Mouse (Mus musculus) kidney, adult 18-20 months (tissue): ENCODE data around the gene Abr.

Source experiments
- DNase-seq: peaks from one replicate; pipeline ENCODE4 v3.0.0; 2021

The Abr gene

DNA sequence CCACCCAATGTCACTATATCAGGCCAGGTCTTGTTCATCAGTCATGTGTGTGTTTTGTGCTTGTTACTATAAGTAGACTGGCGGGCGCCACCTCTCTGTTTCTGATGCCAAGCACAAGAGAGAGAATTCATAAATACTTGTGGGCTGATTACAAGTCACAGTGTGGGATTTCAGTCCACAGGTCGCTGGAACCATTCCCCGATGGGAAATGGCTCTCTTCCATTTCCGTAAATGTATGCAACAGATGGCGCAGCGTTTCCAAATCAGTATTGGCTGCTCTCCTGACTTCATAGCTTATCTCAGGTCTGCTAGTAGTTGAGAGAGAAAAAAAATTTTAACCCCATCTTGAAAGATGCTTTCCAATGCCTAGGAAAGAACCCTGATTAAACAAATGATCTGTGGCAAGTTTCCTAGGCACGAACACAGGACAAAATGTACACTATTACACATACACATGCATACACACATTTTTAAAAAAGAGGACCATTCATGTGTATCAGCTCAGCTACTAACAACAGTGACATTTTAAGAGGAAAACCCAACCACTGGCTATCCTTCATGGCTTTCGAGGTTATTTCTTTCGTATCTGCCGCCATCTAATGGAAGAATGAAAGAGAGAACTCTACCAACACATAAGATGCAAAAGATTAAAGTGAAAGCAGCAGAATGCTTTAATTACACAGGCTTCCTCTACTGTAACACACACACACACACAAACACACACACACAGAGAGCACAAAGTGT, 222.4 kb downstream of the Abr start:
- DNase-seq = peak; percentile 43

DNA sequence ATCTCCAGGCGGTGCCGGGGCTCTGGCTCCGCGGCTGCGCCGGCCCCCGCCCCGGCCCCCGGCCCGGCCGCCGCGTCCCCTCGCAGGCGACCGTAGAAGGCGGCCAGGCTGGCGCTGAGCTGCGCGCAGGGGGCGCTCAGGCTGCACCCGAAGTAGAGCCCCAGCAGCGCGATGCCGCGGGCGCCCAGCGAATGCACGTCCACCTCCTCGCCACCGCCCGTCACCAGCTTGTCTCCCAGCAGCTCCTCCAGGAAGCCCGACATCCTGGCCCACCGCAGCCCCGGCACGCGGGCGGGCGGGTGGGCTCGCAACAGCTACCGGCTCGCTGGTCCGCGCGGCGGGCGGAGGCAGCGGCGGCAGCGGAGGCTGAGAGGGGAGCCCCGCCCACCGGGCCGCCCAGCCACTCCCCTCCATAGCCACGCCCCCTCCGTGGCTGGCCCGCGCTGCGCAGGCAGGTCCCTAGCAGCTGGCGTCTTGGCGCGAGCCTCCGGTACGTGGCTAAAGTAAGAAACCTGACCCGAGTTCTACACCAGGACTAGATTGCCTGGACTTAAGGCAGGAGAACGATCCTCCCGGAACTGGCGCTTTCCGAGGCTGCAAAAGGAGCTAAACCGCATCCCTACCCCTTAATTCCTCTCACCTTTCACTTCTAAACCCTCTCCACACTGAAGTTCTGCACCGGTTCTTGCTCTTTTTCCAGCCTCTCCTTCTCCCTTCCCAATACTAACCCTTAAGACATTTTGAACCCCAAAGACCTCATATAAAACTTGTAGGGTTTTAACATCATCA, 223.1 kb downstream of the Abr start, which contains the start of gene Nxn:
Gene Nxn, minus strand, starts transcription at position 343 of the 789 bp plus-strand sequence.
- peak; percentile 97 for DNase-seq

DNA sequence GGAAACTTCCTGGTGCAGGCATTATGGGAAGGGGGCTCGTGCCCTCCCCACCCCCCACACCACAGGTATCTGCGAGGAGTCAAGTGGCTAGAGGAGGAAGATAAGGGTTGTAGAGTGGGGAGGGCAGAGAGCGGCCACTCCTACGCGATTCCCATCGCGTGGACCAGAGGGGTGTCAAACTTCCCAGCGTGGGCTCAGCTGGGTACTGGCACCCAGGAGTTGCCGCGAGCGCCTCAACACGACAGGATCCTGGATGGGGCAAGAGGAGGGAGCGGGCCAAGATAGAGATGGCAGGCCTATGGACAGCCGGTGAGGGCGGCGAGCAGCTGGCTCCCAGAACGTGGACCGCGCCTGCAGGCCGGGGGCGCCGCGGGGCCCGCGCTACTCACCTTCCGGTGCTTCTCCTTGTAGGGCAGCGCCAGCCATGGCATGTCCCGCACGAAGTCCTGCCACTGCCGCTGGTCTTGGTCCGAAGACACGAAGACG, 223.8 kb downstream of the Abr start:
- no peak for DNase-seq

DNA sequence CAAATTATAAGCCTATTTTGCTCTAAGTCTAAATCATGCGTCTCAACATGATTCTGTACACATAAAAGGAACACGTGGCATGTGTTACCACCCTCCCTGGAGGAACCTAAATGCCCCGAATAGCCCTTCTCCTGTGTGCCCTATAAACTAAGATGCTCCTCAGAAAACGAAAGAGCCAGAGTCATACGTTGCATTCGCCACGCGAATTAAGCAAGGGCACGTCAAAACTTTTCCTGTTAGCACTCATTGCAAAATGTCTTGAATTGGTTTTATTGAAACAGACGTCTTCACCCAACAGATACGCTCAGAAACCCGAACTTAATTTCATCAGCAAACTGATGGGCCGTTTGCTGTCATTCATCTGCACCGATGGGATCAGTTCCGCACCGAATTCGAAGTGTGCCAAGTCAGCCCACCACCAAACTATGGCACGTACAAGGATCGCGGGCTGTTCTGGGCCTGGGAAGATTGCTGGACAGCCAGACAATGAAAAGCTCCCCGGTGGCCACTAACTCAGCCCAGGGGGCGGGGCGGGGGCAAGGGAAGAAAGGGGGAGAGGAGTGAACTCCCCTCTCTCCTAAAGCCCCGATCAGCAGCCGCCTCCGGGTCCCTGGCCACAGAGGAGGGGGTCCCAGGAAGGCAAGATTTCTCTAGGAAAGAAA, 224.3 kb downstream of the Abr start:
- peak; percentile 38 for DNase-seq

DNA sequence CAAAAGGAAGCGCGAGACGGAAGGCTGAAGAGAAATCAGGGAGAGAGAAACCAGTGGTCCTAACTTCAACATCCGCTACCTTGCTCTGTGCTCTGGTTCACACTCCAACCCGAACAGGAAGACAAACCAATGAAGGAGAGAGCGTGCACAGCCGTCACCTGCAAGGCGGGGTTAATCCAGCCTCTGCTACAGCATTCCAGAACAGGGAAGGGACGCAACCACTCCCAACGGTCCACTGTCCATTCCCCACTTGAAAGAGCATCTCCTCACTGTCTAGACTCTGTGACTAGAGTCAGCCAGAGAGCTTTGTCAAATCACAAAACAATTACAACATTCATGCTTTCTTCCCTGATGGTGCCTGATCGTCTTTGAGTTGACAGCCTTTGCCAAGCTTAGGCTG, 229.1 kb downstream of the Abr start:
- DNase-seq = no peak

DNA sequence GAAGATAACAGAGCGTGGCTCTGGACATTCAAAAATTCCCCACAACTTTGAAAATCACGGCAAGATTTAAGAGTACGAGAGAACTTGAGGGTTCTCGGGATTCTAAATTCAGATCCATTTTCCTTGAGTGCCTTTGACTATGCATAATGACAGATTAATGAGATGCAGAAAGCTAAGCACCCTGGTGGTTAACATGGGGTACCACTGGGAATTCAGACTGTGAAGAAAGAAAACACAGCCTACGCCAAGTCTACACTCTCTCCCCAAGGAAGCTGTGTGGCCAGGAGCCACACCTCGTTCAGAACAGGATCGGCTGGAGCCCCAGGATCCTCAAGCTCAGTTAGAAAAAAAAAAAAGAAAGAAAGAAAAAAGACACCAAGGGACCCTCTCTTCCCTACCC, 229.6 kb downstream of the Abr start:
- DNase-seq = no peak

DNA sequence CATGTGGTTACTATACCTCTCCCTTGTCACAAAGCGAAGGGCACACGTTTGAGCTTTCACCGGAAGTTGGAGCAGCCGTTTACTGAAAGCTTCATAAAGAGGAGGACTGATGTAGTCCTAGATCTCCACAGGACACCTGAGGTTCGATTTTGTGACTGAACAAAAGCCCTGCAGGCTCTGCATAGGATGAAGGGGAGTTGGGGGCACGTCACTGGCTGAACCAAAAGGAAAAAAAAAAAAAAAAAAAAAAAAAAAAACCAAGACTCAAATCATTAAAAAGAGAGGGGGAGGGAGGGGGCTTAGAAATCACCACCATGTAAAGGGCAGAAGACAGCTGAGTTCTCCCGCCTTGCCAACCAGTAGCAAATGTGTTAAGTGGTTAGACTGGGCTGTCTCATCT, 233.4 kb downstream of the Abr start:
- no peak for DNase-seq

DNA sequence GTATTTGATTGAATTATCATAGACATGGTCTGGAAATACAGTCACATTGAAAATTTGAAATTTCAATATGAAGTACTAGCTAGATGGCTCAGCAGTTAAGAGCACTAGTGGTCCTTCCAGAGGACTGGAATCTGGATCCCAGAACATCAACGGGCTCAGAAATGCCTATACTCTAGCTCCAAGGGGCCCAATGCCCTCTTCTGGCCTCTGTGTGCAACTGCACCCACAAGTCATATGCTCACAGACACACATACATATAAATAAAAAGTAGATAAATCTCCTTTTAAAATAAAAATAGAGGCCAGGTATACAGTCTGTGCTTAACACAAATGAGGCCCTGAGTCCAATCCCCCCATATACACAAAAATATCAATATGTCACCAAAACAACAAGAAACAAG, 235.0 kb downstream of the Abr start:
- no peak for DNase-seq

DNA sequence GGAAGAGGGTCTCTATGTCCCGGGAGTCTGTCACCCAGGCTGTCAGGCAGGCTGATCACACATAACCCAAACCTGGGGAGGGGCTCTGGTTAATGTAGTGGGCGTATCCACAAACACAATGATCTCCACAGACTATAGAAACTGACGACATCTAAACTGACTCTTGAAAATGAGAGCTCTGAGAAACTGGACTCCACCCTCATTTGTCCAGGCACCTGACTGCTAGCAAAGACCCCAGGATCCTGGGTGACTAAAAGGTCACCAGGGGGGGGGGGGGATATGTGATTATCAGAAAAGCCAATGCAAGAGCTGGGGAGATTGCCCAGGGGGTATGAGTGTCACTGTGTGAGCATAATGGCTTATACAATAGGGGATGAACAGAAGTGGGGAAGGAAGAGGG, 236.4 kb downstream of the Abr start:
- no peak for DNase-seq

DNA sequence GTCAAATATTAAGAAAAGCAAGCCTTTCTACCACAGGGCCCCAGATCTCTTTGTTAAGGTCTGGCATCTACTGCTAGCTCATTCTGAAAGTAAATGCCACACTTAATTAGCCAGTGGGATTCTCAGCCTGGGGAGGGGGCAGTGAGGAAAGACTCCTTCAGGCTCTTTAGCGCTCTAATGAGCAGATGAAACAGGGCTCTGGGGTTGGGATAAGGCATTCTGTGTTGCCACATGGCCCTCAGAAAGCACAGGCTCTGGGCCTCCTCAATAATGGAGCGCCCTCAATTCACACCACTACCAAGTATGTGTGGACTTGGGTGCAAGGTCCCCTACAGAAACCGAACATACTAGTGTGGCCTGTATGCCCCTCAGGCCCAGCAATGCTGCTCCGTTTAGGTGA, 237.1 kb downstream of the Abr start:
- DNase-seq = no peak

DNA sequence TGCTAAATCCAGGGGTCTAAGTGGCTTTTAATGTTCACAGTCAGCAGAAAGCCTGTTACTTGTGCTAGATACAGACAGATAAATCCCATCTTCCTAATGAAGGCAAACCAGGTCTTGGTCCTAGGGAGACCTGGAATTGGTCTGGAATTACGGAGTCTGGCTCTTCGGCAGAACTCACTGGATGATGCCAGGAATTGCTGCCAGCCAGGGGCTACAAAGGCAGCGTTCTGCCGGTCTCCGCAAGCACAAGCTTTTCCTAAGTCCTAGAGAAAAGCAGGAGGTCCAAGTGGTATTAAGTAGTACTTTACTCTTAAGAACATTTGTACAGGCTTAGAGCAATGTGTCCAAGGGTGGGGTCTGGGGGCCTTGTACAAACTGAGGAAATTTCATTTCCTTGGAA, 237.8 kb downstream of the Abr start:
- no peak for DNase-seq

DNA sequence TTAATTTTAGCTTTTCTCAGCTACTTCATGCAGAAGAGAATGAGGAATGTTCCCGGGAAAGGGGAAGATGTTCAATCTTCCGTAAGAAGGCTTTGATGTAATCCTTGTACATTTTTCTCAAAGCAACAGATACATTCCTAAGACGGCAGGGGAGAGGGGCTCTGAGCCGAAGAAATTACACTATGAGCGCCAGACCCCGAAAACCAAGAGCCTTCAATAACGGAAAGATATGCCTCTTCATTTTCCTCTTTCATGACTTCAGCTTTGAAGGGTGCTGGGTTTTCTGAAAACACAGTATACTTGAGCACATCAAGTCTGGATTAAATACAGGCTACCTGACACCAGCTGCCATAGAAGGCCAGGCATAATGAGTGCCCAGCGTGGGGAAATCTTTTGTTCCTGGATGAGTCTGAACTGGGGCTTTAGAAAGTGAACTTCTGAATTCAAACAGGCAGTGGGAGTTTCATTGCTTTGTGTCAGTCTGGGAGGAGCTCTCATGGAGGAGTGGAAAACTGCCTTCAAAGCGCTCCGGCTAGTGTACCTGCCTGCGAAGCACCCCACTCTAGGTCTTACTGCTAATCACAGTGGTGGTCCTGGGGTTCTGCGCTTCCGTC, 239.3 kb downstream of the Abr start:
- DNase-seq = no peak

DNA sequence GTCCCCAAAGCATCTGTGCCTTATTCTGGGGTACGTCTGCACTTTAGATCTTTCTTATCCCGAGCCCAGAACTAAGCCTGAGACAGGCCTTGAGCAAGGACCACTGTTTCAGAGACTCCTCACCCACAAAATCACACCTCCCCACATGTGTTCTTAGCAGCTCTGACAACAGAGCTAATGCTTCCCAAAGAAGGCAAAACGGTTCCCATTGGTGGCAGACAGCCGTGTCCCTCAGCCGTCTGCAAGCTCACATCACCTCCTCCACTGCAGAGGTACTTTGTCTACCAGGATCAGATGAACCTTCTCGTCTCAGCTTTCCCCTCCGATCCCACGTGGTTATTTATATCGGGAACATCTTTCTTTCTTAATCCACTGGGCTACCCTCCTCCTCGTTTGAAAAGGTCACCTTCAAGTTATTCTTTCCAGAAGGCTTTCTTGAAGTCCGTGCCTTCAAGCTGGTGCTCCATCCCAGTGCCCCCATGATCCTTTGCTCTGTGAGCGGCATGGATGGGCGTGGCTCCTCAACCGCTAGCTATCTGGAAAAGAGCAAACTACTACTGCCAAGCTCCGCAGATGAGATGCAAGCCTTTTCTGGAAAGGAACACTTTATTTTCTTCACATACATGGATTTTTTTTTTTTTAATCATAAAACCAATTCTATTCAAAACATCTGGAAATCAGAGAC, 240.8 kb downstream of the Abr start:
- no peak for DNase-seq

DNA sequence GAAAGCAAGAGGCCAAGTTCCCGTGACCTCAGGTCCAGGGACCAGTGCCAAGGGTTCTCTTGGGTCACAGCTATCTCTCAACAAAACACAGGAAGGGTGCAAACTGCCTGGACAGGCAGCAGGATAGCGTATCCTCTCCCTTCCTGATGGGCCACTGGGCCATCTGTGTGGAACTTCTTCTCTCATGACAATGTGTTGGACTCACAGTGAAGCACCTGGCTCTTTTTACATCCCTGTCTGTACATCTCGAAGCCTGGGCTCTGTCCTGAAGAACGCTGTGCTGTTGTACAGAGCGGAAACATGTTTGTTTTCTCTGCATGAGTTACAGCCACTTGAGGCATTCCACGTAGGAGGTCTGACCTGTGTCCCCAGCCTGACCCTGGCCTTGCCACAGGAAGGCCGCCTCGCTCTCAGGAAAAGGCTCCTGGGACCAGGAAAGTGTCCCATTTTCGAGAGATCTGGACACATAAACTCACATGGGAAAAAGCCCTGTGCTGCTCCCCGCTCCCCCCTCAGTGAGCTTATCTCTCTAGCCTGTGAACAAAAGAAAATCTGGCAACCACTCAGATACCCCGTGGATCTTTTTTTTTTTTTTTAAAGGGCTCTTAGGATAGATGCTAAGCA, 242.1 kb downstream of the Abr start:
- peak; percentile 74 for DNase-seq

DNA sequence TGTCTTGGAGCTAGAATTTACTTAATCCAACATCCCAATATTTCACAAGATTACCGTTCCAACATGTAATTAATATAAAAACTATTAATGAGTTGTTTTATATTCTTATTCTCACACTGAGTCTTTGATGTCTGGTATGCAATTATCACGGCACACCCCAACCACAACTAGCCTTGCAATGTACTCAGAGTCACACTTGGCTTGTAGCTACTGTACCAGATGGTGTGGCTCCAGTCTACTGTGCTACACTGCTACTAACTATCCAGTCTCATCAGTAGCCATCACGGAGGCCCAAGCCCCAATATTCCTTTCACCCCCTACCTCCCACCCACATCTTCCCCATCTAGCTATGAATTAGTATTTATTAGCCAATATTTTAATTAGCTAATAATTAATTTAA, 245.7 kb downstream of the Abr start:
- no peak for DNase-seq

DNA sequence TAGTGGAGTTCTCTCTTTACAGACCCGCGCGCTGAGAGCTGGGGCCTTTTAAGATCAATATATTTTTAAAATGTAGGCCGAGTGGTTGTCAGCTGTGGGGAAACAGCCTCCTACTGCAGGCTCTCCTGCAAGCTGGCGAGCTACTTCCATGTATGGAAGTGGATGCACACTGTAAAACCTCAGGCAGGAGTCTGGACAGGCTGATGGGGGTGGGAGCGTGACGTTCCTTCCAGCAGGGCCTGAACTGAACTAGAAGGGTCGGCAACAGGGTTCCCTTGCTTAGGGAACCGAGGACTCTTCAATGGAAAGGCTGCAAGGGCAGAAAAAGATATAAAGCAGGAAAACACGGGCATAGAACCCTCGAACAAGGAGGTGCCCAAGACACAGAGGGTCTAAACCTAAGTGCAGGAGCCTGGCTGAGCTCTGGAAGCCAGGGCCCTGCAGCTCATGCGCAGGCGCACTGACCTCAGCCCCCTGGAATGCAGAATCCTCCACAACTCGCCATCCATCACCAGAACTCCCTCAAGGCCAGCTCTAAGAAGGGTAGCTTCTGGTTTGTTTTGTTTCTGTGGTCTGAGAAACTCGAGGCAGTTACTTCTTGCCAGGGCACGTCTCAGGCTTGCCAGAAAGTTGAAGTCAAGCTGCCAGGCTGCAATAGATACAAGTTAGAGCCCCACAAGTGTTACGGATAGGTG, 247.5 kb downstream of the Abr start:
- DNase-seq = peak; percentile 67

DNA sequence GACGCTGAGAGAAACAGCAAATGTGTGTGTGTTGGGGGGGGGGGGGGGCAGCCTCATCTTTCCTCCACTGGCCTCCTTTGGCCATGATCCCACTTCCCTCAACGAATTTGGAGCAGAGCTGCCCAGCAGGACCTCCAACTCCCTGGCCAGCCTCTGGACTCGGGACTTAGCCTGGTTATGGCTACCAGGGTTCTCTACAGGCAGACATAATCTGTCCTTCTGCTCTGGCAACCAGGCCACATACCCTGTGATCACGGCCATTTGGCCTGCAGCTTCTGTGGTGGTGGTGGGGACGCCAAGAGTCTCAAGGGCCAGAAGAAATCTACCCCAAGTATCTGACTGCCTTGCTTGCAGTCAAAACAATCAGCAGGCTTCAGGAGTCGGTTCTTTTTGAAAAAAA, 249.6 kb downstream of the Abr start:
- DNase-seq = no peak

DNA sequence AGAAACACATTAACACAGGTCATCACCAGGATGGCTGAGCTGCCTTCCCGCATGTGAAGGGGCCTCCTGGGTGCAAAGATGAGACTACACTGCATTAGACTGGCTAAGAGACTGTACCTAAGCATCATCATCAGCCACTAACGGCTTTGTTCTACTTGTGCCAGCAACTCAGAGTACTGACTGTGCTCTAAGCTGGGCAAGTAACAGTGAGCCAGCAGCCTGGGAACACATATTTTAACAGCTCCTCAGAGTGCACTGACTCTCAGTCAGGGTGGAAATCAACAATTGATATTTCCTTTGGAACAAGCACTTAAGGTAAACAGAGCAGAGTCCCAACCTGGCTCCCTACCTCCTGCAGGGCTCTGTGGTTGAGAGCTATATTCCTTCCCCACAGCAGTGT, 250.0 kb downstream of the Abr start:
- DNase-seq = no peak

DNA sequence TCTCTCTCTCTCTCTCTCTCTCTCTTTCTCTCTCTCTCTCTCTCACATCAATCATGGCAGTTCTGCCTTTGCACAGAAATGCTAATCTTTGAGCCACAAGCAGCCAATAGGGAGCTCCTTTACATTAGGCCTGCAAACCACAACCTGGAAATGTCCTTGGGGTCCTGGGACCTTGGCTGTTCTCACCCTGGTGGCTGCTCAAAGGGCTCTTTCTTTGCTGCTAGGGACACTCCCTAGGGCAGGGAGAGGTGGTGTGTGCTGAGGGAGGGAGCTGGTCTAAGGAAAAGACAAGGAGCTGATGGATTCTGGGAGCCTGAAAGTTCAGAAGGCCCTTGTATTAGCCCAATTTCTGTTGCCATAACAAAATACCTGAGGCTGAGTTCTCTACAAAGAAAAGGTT, 251.6 kb downstream of the Abr start:
- DNase-seq = no peak
